31 mouse cellular contexts compared by ENCODE assay signal in genomic region chr10:93881918-93882317, GRCm38 (mm10). TPM values are rescaled to one million over a fixed set of nuclear protein-coding genes. Genes with fewer than 3 reads are reported as not detected.
DNase-seq lines count a peak whose midpoint lies in the region; ATAC-seq lines count a peak whose summit lies in the region.
"Had no signal": no experiment of that assay in that cellular context is flagged by ENCODE, and none has a peak within 500 bp of the region (broad histone marks: within the 10 kb centered on the region; RNA-seq: fewer than 3 reads in every experiment).

No protein-coding gene starts in this region.

- peaks cover 87% of the 10 kb centered on the region for H3K36me3 ChIP-seq in liver, embryonic 12.5 days
- peaks cover 87% of the 10 kb centered on the region for H3K36me3 ChIP-seq in liver, embryonic 15.5 days (replicated peaks)

- H3K4me3 ChIP-seq in liver, embryonic 12.5 days = no peak overlapping the region
- no peak overlapping the region for H3K4me3 ChIP-seq in liver, embryonic 15.5 days (replicated peaks)
- H3K4me3 ChIP-seq: embryonic facial prominence, embryonic 10.5 days; embryonic facial prominence, embryonic 13.5 days; forebrain, embryonic 10.5 days; forebrain, embryonic 13.5 days; heart, embryonic 13.5 days had no signal

- no peak overlapping the region for H3K9ac ChIP-seq in liver, embryonic 12.5 days
- no peak overlapping the region for H3K9ac ChIP-seq in liver, embryonic 15.5 days
- H3K9ac ChIP-seq: embryonic facial prominence, embryonic 13.5 days; forebrain, embryonic 13.5 days; heart, embryonic 13.5 days; hindbrain, embryonic 14.5 days had no signal

- no peaks in the 10 kb centered on the region for H3K9me3 ChIP-seq in liver, embryonic 12.5 days (replicated peaks)
- H3K9me3 ChIP-seq in liver, embryonic 15.5 days (replicated peaks) = no peaks in the 10 kb centered on the region
- H3K9me3 ChIP-seq: embryonic facial prominence, embryonic 10.5 days; embryonic facial prominence, embryonic 13.5 days; forebrain, embryonic 10.5 days; forebrain, embryonic 13.5 days; G1E; heart, embryonic 13.5 days had no signal

- H3K4me1 ChIP-seq in liver, embryonic 12.5 days = peaks cover 60% of the 10 kb centered on the region
- peaks cover 63% of the 10 kb centered on the region for H3K4me1 ChIP-seq in liver, embryonic 15.5 days (replicated peaks)
- H3K4me1 ChIP-seq: embryonic facial prominence, embryonic 10.5 days; forebrain, embryonic 10.5 days had no signal

- H3K27ac ChIP-seq in liver, embryonic 12.5 days = no peak overlapping the region
- peak overlapping the region; percentile 59; the same call in 1 of the 2 replicates for H3K27ac ChIP-seq in liver, embryonic 15.5 days (replicated peaks)
- H3K27ac ChIP-seq: embryonic facial prominence, embryonic 10.5 days; embryonic facial prominence, embryonic 13.5 days; forebrain, embryonic 10.5 days; forebrain, embryonic 13.5 days; heart, embryonic 13.5 days; hindbrain, embryonic 14.5 days; hindbrain, postnatal 0 days had no signal

- H3K27me3 ChIP-seq in liver, embryonic 12.5 days (replicated peaks) = no peaks in the 10 kb centered on the region
- H3K27me3 ChIP-seq in liver, embryonic 15.5 days = no peaks in the 10 kb centered on the region
- H3K27me3 ChIP-seq: CH12.LX; embryonic facial prominence, embryonic 13.5 days; forebrain, embryonic 13.5 days; heart, embryonic 13.5 days; Patski had no signal

- no peak for ATAC-seq in liver, embryonic 12.5 days
- ATAC-seq in liver, embryonic 15.5 days (ENCODE audit: insufficient read depth) = no peak
- ATAC-seq: forebrain, embryonic 13.5 days; forebrain, embryonic 16.5 days; hindbrain, postnatal 0 days; Patski had no signal

- 0 out of 2 replicates have a peak overlapping the region, but pooled peaks have one; percentile 15 for H3K4me2 ChIP-seq in liver, embryonic 12.5 days
- H3K4me2 ChIP-seq in liver, embryonic 15.5 days = no peak overlapping the region
- H3K4me2 ChIP-seq: embryonic facial prominence, embryonic 13.5 days; forebrain, embryonic 13.5 days; heart, embryonic 13.5 days; hindbrain, embryonic 14.5 days had no signal

- DNase-seq in liver = no peak
- peak; percentile 53 for DNase-seq in 416B (ENCODE audit: low read depth)
- DNase-seq in brain, adult 2 months (ENCODE audit: low read depth, low spot score) = peak; percentile 8
- no peak for DNase-seq in lung, postnatal 4 days
- no peak for DNase-seq in ovary, adult 18-20 months (ENCODE audit: low spot score)
- DNase-seq in retina, embryonic 14.5 days (ENCODE audit: low spot score) = no peak
- DNase-seq: adrenal gland, adult 2 months; adrenal gland, postnatal 14 days; cerebellum, adult 11-12 months; cerebellum, adult 8-10 months; cerebellum, postnatal 10 days; cerebellum, postnatal 36 days; embryo, embryonic 11 days; gastrocnemius, postnatal 10 days; heart, adult 18-20 months; heart, postnatal 14 days; heart, postnatal 4 days had no signal

RNA-seq across cellular contexts. Expression of gene Metap2, which starts 15.0 kb away (rescaled TPM):
- polyA plus RNA-seq in liver, embryonic 12.5 days (2016; fragmentation: Nextera tagmentation; extraction: Ambion mirVana) = 290 and 301 TPM in 2 replicates
- polyA plus RNA-seq in liver, embryonic 15.5 days (2015; fragmentation: Nextera tagmentation; extraction: Ambion mirVana) = 150 and 162 TPM in 2 replicates

RNA-seq across cellular contexts. Expression of gene Usp44, which starts 50.6 kb away (rescaled TPM):
- polyA plus RNA-seq in liver, embryonic 12.5 days (2016; fragmentation: Nextera tagmentation; extraction: Ambion mirVana) = 5.5 and 5.8 TPM in 2 replicates
- polyA plus RNA-seq in liver, embryonic 15.5 days (2015; fragmentation: Nextera tagmentation; extraction: Ambion mirVana) = 1.1 and 1.3 TPM in 2 replicates
- polyA plus RNA-seq: adrenal gland, adult 2 months; cortical plate, adult 2 months had no signal

Comparison
In these comparisons a context has a peak if more than half of its experiments do, and no peak if none do; other contexts are left out.
1. DNase-seq: peak in 416B (single experiment) and brain, adult 2 months (single experiment); none in liver (single experiment), lung, postnatal 4 days (0 of 2), ovary, adult 18-20 months (single experiment) and retina, embryonic 14.5 days (single experiment).